Mouse (Mus musculus) 416B (cell line): ENCODE results near the gene Cdh7.
"Not testable (repeated sequence)": the region's sequence is repeated elsewhere in the genome, so short reads cannot be mapped to it uniquely, and the experiment has no call there.

ENCODE experiments used
- DNase-seq: peaks from one replicate; pipeline ENCODE4 v3.0.0; 2011; ENCODE audit warnings: low read depth

The Cdh7 gene

DNA sequence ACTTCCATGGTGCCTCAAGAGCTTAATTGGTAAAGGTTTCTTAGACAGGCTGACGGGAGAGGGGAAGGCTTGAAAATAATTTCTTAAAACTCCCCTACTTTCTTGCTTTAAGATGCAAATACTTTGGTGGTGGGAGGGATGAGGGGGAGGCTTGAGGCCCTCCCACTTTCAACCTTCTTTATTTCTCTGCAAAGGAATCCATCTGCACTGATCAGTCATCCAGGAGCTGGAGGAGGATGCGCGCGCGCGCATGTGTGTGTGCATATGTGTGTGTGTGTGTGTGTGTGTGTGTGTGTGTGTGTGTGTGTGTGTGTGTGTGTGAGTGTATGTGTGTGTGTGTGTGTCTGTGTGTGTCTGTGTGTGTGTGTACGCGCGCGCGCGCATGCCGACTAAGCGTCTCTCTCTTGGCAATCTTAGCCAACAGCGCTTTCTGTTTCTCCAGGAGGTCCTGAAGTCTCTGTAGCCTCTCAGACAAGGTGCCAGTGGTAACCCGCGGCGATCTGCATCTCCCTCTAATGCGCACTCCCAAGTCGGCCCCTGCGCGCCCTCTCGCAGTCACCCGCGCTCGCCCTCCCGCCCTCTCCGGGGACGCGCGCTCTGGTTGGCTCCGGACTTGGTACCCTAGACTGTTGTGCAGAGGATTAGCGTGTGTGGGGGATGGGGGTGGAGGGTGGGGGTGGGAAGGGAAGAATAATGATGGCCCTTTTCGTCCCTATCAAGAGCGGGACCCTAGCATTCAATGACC lies at the start of gene Cdh7:
Cdh7 (plus strand) TSS at position 368 of the 745 bp plus-strand sequence.
- no peak for DNase-seq

DNA sequence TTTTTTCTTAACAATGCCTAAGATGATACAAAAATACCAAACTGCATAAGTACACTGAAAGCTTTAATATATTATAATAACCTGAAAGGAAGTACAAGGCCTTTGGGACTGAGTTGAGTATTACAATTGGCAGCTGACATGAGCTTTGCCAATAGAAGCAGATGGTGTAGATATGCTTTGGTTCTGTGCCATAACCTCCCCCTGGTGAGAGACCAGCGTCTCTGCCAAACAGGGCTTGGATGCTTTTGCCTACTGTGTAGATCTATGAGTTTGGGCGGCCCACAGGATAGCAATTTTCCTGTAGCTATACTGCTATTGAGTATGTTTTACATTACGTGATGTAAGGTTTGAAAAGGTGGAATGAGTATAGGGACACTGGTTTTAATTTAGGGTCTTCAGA lies 49.6 kb upstream of the Cdh7 start:
- no peak for DNase-seq

DNA sequence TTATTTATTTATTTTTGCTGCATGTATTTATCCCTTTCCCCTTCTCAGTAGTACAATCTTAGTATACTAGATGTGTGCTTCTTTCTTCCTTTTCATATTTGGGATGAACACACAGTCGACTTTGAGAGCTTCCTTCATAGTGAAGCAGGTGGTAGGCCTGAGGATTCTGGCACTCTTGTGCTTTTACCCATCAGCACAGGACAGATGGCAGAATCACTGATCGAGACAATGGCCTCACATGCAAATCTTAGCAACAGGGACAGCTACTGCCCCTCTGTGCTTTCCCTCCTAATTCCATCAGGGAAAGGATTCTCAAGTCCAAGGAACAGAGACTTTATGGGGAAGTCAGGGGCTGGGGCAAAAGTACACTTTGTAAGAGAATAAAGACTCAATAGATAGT lies 33.7 kb upstream of the Cdh7 start:
- no peak for DNase-seq

DNA sequence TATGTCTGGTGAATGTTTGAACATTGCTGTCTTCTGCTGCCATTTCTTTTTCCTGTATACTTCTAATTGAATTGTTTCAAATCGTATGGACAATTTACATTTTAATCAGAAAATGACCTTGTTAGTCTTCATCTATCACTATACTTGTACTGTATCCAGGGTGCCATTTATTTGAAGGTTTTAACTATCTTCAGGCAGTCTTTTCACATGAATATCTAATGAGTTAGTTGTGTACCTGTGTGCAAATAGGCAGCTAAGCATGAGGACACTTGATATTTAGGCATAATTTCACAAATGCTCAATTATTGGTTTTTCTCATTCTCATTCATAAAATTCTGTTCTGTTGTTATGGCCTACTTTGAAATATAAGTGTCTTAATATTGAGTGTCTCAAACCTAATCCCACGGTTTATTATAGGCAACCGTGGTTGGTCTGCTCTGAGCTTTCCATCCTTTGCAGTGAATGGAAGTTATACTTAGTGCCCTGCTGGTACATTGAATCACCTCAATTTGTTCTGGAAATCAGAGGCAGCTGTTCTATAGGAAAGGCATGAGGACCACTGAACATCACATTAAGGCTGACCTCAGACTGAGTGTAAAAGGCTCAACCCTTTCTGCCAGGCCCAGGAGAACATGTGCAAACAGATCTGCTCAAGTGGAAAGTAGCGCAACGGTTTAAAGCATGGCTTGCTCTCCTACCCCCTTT lies 10.4 kb upstream of the Cdh7 start:
- no peak for DNase-seq

DNA sequence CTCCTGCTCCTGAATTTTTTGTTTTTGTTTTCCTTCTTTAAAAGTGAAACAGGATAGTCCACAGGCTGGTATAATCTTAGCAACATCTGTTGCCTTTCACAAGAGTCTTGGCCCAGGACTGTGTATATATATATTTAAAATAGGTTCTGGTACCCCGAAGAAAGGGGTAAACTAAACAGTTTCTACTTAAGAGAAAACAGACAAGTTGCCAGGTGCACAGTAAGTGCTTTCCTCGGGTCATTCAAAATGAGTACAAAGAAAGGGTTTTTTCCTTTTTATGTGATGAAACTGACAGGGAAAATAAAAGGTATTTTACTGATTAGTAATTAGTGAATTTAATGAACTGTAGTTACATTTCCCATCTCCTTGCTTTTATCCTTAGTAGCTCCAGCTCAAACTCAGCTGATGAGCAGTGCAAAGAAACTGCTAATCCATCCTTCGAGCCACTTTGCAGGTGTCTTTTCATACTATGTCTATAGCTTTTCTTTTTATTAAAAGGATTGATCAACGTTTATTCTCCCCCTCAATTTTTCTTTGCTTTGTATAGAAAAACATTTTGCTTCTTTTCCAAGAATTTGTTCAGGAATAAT lies 9.7 kb upstream of the Cdh7 start:
- DNase-seq = no peak

DNA sequence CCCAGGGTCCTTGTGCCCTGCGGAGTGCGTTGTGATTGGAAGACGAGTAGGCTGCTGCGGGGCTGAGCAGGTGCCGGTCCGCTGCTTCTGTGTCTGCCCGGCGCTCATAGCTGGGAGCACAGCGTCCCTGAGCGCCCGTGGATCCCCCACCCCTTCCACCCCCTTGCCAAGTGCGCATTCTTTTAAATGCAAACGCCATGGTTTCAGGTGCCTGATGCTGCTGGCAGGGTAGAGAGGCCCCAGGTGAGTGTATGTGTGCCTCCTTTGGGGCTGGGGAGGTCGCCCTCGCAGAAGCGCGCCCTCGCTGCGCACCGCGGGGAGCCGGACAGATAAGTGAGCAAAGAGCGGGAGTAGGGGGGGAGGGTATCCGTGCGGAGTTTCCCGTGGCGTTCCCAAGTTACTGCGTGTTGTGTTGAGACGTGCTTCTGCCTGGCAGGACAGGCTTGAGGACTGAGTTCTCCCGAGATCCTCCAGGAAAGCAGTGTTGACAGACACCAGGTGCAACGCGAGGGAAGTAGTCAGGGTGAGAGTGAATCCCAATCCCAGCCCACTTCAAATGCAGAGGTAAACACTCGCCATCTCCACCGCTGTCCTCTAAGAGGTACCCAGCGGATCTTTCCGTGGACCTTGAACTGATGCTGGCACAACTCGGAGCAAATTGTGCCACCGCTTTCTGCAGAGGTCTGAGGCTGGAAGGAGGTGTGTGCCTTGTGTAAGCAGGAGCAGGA lies 742 bp downstream of the Cdh7 start:
- DNase-seq = no peak

DNA sequence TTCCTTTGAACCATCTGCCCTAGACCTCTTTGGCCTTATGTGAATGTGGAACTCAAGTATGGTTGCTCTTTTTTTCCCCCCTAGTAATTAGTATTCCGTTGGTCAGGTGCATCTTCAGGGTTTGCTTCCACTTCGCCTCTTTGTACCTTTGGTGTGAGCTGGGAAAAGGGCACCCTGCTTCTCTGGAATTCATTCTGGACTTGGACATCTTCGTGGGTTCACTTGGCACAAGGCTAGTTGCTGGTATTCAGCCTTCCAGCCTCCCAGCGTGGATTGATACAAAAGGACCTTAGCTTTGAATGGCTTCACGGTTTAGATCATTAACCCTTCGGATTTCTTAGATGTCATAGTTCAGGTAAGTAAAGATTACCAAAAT lies 1.3 kb downstream of the Cdh7 start:
- DNase-seq = no peak

DNA sequence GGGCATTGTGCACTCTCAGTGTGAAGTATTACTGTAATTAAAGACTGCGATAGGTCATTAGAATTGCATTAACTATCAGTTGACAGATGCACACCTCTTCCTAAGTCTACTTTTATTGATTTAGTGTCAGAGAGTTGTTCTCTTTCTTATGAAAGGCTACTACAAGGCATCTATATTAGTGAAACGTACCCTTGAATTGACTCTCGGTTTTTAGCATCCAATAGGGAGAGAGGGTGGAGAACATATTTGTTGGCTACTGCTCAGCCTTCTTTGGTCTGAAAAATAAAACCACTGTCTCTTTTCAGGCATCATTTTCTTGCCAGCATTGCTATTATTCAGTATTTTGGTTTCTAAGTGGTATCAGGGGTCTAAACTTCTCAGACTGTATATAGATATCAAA lies 2.5 kb downstream of the Cdh7 start:
- DNase-seq = no peak

DNA sequence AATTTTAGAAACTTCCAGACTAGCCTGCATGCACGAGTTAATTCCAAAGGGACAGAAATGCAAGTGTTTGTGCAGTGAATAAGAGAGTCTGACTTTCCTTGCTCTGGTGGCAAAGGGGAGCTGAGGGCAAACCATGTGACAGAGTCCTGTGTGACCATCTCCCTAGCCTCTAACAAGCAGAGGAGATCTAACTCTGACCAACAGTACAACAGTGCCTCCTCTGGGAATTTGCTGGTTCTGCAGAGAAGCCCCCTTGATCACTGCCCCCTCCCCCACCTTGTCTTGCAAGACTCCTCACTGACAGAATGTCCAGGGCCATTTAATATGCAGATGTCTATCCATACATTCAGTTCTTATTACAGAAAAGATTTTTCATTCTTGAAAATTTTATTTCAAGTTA lies 3.2 kb downstream of the Cdh7 start:
- DNase-seq = peak; percentile 0

DNA sequence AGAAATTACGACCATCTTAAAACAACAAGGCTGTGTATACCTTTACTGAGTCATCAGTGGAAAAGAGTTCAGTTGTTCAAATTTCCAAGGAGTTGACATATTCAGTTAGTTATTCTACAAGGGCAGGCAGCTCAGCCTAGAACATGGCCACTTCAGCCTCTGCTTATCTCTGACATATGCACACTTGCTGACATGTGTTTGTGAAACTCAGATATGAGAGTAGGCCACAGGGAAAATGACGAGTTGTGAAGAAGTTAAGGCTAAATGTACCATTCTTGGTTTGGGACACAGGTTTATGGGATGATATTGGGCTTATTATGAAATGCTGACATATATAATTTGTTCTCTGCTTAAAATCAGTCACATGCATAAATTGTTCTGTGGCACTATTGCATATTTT lies 7.3 kb downstream of the Cdh7 start:
- DNase-seq = no peak

DNA sequence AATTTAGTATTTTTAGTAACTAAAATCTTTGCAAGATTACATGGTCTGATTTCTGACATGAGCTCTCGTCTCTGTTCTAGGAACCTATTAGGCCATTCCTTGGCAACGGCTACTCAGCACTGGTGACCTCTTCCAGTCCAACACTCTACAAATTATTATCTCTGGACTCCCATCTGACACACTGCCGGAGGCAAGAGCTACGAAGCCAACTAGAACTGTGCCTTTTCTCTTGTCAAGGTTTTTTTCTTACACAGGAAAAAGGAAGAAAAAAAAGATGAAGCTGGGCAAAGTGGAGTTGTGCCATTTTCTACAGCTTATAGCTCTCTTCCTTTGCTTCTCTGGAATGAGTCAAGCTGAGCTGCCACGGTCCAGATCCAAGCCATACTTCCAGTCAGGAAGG lies 11.7 kb downstream of the Cdh7 start:
- DNase-seq = no peak

DNA sequence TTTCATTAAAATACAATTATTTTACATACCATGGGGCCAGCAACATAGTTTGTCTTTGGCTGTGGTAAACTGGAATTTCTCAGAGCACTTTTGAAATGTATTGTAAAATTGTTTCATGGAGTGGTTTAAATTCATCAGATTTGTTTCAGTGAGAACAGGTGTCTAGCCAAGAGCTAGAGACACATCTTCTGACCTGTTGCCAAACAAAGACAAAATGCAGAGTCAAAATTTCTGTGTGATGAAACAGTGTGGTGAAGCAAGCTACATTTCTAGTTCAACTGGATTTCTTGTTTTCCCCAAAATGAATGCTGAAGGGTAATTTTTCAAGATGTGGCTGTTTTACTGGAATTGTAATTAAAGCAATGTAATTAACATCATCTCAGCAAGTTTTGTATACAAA lies 22.2 kb downstream of the Cdh7 start:
- no peak for DNase-seq

DNA sequence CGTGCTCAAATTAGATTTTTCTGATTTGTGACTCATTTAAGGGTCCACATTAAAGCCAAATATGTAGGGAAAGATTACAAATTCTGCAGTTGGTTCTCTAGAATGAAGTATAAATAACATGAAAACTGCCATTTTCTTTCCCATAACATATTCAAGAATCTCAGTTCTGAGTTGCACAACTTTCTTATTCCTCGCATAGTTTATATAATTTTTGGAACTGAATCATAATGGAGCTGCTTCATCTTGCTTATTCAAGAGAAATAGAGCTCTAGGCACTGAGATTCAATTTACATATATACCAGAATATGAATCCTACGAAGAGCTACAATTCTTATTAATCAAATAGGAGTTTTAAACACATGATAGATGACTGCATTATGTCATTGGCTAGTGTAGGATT lies 22.8 kb downstream of the Cdh7 start:
- DNase-seq = no peak

DNA sequence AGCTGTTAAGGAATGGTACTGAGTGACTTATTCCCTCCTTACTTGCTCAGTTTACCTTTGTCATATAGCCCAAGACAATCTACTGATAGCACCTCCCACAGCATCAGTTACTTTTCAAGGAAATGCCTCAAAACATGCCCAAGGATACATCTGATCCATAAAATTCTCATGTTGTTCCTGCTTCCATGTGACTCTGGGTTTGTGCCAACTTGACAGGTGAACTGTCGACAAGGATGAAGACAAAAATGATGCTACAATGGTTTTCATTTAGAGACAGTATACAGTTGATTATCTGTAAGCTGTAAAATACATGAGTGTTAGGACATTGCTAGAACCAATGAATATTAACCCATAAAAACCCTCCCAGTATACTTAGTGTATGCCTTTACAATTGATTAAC lies 29.9 kb downstream of the Cdh7 start:
- DNase-seq = no peak

DNA sequence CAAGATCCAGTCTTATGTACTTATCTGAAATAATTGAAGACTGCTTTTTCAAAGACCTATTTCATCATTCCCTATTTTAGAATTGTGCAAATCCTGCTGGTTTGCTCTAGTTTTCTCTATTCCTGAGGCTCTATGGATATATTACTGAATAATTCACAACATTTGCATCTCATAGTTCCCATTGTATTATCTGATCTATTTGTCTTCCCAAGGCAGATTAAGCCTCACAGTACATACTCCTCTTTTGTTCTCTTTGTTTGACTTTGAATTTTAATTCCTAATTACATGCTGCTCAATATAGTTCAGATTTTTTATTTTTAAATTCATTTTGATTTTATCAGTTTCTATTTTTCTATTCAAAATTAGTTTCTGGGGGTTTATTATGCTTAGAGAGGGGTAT lies 74.1 kb downstream of the Cdh7 start:
- no peak for DNase-seq

DNA sequence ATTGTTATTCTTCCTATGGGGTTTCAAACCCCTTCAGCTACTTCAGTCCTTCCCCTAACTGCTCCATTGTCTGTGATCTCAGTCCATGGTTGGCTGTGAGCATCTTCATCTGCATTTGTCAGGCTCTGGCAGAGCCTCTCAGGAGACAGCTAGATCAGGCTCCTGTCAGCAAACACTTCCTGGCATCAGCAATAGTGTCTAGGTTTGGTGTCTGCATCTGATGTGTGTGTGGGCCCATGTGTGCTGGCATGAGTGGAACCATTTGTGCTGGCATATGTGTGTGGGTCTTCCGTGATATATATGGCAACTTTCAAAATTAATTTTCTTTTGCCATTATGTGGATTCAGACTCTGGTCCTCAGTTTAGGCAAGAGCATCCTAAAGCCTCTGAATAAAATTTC lies 85.2 kb downstream of the Cdh7 start:
- no peak for DNase-seq

DNA sequence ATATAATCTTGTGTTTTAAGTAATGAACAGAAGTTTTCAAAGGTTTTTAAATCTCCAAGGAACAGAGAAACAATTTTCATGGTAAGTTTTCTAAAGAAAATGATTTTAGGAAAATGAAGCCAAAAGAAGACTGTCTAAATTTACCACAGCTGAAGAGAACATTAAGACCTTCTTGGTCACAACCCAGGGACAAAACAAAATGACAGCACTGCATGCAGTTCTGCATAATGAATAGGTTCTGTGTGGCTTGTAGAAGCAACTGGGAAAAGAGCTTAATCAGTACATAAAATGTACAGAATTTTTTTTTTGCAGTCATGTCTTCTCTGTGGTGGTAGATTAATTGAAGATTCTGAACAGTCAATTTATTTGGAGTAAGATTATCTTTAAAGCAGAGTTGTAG lies 96.2 kb downstream of the Cdh7 start:
- no peak for DNase-seq

DNA sequence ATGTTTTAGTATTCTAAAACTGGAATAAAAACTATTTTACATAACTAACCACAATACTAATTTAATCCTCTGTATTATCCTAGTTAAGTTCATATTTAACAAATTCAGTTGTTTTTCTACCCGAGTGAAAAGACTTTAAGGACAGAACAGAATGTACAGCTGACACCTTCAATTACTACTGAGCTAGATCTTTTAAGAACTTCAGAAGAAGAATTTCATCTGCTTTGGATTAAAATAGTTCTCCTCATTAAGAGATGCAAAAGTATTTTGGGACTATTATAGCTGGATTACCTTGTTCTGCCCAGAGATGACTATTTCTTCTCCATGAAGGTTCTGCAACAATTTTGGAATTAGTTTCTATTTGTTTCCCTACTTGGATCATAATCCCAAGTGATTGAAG lies 135.8 kb downstream of the Cdh7 start:
- DNase-seq = no peak

DNA sequence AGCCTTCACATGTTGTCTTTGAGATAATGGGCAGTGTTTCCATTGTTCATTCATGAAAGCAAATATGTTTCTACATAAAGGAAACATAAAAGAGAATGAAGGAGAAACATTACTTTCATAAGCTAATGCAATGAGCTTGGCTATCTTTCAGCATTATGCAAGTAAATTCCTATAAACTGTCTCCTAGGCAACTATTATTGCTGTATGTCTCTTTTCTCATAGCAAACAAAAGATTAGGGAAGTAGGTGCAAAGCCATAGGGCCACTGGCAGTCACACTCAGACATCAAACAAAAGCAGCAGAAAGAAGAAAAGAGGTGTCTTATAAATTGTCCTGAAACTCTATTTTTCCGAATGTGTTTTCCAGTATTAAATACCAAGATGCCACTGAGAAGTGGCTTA lies 136.6 kb downstream of the Cdh7 start:
- DNase-seq = no peak

DNA sequence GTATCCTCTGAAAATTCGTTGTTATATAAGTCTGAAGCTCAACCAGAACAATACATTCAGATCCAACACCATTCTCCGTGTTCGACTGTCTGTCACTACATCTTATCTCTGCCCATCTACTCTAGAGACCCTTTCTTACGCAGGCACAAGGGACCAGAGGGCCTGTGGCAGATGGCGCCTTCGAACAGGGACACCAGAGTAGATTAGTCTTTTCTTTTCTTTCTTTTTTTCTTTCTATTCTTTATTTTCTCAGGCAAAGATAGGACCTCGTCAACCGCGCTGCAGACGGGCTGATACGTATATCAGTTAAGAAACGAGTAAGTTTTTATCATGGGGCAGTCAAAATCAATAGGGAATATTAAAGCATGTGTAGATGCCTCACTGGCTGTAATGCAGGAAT lies 189.2 kb downstream of the Cdh7 start:
- not testable (repeated sequence) for DNase-seq
